Mouse (Mus musculus): ENCODE measurements at regions not wholly inside any gene's neighbourhood (a gene's known extent, or its start where the extent isn't known, plus 50 kb on each side); places are given as distances from the start of the nearest gene placed in this dataset.
"Not testable (repeated sequence)": the region's sequence is repeated elsewhere in the genome, so short reads cannot be mapped to it uniquely, and the experiment has no call there.

DNA sequence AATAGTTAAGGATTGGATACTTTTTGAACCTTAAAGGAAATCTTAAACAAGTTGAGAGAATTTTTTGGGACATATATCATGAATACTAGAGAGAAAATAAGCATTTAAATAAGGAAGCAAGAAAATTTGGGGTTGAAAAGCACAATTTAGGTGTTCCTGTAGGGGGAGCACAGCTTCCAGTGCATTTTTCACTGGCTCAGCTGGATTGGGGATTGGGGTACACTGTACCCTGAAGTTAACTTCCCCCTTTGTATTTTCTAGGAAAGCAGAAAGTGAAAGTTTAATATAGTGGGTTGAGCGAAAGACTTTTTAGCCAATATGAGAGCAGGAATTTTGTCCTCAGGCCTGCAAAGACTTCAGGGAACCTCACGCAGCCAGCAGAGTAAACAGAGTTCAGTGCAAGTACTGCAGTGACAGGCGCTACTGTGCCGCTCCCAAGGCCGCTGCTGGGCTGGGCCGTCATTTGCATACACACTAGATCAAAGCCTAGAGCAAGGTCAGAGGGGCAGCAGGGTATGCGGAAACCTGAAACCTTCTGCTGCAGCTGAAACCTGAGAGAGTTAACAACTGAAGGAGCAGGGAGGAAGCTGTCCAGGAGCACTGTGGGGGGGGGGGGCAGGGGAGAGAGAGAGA is 1111.4 kb downstream of the H2al1n start:
- H3K4me1 ChIP-seq (replicated peaks), result peaks cover 2% of the 10 kb centered on the region; the same call in 1 of the 2 replicates
- WGBS, result 4% methylated on average over 7 of the region's 7 CpGs
- peak overlapping the region; percentile 36 for H3K4me2 ChIP-seq
- no peaks in the 10 kb centered on the region for H3K36me3 ChIP-seq
- no peaks in the 10 kb centered on the region for H3K27me3 ChIP-seq
- H3K9ac ChIP-seq (replicated peaks), result no peak overlapping the region
- H3K9me3 ChIP-seq, result no peaks in the 10 kb centered on the region
- no peak overlapping the region for H3K27ac ChIP-seq
- 0 out of 2 replicates have a peak overlapping the region, but pooled peaks have one; percentile 3 for H3K4me3 ChIP-seq (replicated peaks)
- ATAC-seq (ENCODE audit: insufficient number of reproducible peaks, insufficient read depth, low FRiP score, low TSS enrichment, low read depth), result peak; percentile 88

DNA sequence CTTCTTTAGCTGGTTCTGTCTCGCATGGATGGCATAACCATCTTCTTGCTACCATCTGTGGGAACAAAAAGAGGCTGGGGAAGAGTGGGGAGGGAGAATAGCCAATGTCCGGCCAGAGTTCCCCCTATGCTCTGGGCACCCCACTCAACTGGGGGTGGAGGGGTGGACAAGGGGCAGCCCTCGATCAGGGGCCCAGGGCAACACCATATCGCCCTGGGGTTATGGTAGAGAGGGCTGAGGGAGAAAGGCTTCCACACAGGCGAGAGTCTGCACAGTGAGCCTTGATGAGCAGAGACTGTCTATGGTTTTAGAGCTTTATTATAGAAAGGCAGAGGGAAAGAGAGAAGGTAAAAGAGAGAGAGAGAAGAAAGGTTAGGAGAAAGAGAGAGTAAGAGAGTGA is 1112.0 kb downstream of the H2al1n start:
- H3K4me3 ChIP-seq (replicated peaks), result no peak overlapping the region
- no peak overlapping the region for H3K9ac ChIP-seq (replicated peaks)
- H3K27ac ChIP-seq, result no peak overlapping the region
- no peaks in the 10 kb centered on the region for H3K9me3 ChIP-seq
- H3K4me1 ChIP-seq (replicated peaks), result peaks cover 2% of the 10 kb centered on the region; the same call in 1 of the 2 replicates
- H3K36me3 ChIP-seq, result no peaks in the 10 kb centered on the region
- no peak for ATAC-seq (ENCODE audit: insufficient number of reproducible peaks, insufficient read depth, low FRiP score, low TSS enrichment, low read depth)
- 30% methylated on average over 5 of the region's 5 CpGs for WGBS
- peak overlapping the region; percentile 36 for H3K4me2 ChIP-seq
- H3K27me3 ChIP-seq, result no peaks in the 10 kb centered on the region

DNA sequence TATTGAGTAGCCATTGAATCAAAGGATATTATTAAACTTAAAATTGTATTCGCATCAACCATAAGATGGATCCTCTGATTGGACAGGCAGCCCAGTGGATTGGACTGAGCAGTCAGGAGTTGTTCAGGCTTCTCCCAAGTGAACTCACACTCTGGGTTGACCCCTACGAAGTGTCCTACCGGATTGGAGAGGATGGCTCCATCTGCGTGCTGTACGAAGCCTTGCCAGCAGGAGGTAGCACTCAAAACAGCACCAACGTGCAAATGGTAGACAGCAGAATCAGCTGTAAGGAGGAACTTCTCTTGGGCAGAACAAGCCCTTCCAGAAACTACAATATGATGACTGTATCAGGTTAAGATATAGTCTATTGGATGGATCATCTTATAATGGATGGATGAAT is 1154.2 kb downstream of the H2al1n start:
- not testable (repeated sequence) for H3K4me2 ChIP-seq; H3K36me3 ChIP-seq; H3K4me3 ChIP-seq (replicated peaks); H3K4me1 ChIP-seq (replicated peaks); ATAC-seq (ENCODE audit: insufficient number of reproducible peaks, insufficient read depth, low FRiP score, low TSS enrichment, low read depth); H3K9ac ChIP-seq (replicated peaks); H3K27ac ChIP-seq; H3K9me3 ChIP-seq; H3K27me3 ChIP-seq
- WGBS, result 79% methylated on average over 6 of the region's 6 CpGs

Measured in limb, embryonic 12.5 days (tissue).